Mouse (Mus musculus) olfactory bulb, adult 2 months (tissue): ENCODE data around the gene Gm5148.

Experiments used
- CTCF ChIP-seq: fragments of 200-500 bp; IDR thresholded peaks from 2 replicates; pipeline ENCODE4 v1.5.1; 2012; ENCODE audit warnings: low read depth, mild to moderate bottlenecking, low read length, moderate library complexity; ENCODE audit not compliant: insufficient read depth
- POLR2A ChIP-seq: fragments of 200-500 bp; IDR thresholded peaks from 2 replicates; pipeline ENCODE4 v1.6.1; 2012; ENCODE audit warnings: mild to moderate bottlenecking, low read depth, low read length, moderate library complexity; ENCODE audit not compliant: insufficient read depth

GRCm38 (mm10) chr3:37686751-37687150 is 37.5 kb downstream of the Gm5148 start:
- TF ChIP-seq CTCF (no peak), POLR2A (no peak)
